Mouse (Mus musculus) thymus, adult 2 months (tissue): ENCODE data around the gene Cox17.

Experiments
- CTCF ChIP-seq: fragments of 200-500 bp; IDR thresholded peaks from 2 replicates; pipeline ENCODE4 v1.5.1; 2012; ENCODE audit warnings: mild to moderate bottlenecking, control low read depth, low read length, moderate library complexity, borderline replicate concordance; ENCODE audit not compliant: control insufficient read depth, poor library complexity, insufficient read depth; ENCODE audit errors: extremely low read depth
- POLR2A ChIP-seq: fragments of 200-500 bp; IDR thresholded peaks from 2 replicates; pipeline ENCODE4 v1.6.1; 2012; ENCODE audit warnings: mild to moderate bottlenecking, low read length, control low read depth, moderate library complexity; ENCODE audit not compliant: control insufficient read depth, poor library complexity, insufficient read depth; ENCODE audit errors: extremely low read depth

- TF ChIP-seq CTCF (no peak), POLR2A (no peak)
Observed at GRCm38 (mm10) chr16:38344941-38345725, 1.7 kb upstream of the Cox17 start.
